Mouse (Mus musculus) spleen, adult 2 months (tissue): Measurements from ENCODE around the gene Park7.

Experiments used
- CTCF ChIP-seq: fragments of 200-500 bp; IDR thresholded peaks from 2 replicates; pipeline ENCODE4 v1.5.1; 2011; ENCODE audit warnings: mild to moderate bottlenecking, inconsistent platforms; ENCODE audit not compliant: insufficient read depth, insufficient read length, insufficient replicate concordance; ENCODE audit errors: extremely low read depth
- POLR2A ChIP-seq: fragments of 200-500 bp; IDR thresholded peaks from 2 replicates; pipeline ENCODE4 v1.6.1; 2011; ENCODE audit warnings: low read depth, low read length, inconsistent platforms

- no peak for TF ChIP-seq POLR2A
- TF ChIP-seq CTCF = no peak
Measured at GRCm38 (mm10) chr4:150849964-150850363, 64.3 kb downstream of the Park7 start.
